Mouse (Mus musculus): ENCODE data around the gene Zfp449.
A peak's percentile ranks its signal among the peaks of the same experiment; 100 is the strongest.
"Not testable (repeated sequence)": the region's sequence is repeated elsewhere in the genome, so short reads cannot be mapped to it uniquely, and the experiment has no call there.

GRCm38 (mm10) chrX:56374431-56375128 lies 28.4 kb downstream of the Zfp449 start, which contains the start of gene Smim10l2a:
- not testable (repeated sequence) for TF ChIP-seq CTCF (IDR thresholded peaks at IDR 0.05; ENCODE audit: borderline replicate concordance, extremely low read depth, insufficient read depth, insufficient read length)
- TF ChIP-seq POLR2A (IDR thresholded peaks at IDR 0.05; ENCODE audit: borderline replicate concordance, extremely low read depth, insufficient read depth, insufficient read length, poor library complexity, severe bottlenecking), result peak; percentile 18; the same call in 1 of the 2 replicates
